Mouse (Mus musculus) MEL-GATA-1-ER (cell line): ENCODE data around the gene Adam12.

Source experiments
- DNase-seq: peaks from one replicate; pipeline ENCODE4 v3.0.0-alpha.2; 2012; ENCODE audit warnings: low read depth; ENCODE audit errors: extremely low read depth

The Adam12 gene

DNA sequence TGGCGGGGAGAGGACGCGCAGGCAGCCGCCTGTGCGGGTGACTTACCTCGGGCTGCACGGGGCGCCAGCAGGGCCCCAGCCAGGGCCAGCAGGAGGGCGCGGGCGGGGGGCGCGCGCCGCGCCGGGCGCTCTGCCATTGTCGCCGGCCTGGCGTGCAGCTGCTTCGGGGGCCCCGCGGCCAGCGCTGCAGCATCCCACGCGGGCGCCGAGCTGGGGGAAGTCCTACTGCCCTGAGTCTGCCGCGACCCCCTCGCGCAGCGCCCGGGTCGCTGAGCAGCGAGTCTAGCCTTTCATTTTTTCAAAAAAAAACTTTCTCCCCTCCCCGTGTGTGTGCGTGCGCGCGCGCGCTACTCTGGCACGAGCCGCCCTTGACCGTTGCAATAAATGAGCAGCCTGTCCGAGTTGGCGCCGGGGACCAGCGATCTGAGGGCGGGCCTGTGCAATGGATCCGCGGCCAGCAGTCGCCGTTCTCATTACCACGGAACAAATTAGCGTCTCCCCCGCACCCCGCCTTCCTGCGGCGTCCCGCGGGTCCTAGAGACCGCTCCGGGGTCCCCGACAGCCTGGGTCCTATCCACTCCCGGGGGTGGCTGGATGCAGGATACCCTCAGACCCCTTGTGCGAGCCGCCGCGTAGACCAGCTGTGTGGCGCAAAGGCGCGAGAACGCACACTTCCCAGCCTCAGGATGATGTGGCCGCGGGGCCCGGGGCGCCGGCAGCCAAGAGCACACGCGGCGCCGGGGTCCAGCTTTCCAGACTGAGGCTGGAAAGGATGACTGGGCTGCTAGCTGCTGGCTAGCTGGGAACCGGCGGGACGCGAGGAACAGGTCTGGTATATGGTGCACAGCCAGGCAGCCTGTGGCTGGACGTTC is 7.0 kb downstream of the Adam12 start:
- DNase-seq = no peak

DNA sequence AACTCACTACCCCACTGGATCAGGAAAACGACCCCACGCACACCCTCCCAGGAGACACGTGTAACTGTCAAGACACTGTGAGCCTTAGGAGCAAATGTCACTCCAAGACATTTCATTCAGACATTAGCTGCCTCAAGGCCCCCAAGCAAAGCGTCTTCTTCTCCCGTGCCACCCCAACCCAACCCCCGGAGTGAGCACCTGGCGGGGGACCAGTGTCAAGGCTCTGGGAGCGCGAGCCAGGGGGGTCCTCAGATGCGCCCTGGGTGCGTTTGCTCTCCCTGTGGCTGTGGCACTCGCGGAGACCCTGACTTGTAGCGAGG is 7.6 kb downstream of the Adam12 start:
- DNase-seq = no peak

DNA sequence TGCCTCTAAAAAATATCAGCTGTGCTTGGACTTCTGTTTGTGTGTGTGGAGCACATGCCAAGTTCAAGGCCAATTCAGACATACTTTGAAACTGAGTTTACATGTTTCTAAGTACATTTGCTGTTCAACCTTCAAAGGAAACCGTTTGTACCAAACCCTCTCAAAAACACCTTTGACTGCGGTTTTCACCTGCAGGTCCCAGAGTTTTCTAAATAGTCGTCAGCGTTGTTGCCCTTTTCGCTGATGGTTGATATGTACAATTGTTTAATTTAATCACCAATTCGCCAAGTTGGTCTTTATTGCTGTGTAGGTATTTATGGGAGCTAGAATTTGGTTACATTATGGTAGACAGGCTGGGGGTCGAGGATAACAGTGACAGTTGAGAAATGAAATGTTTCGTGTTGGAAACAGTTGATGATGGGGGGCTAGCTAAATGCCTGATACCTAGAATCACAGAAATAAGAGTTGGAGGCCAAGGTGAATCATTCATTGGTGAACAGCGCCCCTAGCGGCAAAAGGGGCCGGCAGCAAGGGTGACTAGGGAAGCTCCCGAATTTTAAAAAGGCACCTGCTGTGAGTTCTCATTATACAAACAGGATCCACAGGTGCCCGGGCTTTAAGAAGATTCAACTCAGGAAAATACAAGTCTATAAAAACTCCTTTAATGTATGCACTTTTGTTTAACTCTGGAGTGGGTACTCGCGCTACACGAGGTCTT is 8.3 kb downstream of the Adam12 start:
- DNase-seq = no peak

DNA sequence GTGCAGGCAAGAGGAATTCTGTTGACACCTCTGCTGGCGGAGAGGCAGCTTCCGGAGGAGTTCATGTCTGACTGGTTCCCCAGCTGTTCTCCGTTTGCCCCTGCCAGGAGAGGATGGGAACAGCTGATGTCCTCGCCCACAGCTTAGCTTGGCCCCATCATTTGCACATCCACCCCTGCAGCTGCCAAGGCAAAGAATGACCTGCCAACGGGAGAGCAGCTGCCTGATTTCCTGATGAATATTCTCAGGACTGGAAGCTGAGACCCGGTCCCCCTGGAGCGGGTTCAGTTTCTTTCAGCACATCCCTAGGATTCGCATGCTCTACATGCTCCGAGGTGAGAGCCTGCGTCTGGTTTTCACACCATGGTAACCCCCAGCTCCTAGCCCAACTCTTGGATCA is 24.0 kb downstream of the Adam12 start:
- DNase-seq = no peak

DNA sequence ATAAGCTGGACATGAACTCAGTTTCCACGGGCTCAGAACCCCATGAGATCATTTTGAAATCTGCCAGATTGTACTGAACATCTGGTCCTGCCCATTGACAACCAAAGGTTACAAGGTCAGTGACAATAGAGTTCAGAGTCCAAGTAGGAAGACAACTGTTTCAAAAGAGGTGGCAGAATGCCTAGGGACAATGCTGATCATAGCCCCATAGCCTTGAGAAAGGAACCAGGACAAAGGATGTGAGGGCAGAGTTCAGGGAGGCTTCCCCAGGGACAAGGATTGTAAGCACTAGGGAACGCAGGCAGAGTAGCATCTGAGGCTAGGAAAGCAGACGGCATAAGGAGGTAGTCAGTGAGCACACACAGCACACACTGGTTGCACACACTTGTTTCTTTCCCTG is 38.9 kb downstream of the Adam12 start:
- no peak for DNase-seq

DNA sequence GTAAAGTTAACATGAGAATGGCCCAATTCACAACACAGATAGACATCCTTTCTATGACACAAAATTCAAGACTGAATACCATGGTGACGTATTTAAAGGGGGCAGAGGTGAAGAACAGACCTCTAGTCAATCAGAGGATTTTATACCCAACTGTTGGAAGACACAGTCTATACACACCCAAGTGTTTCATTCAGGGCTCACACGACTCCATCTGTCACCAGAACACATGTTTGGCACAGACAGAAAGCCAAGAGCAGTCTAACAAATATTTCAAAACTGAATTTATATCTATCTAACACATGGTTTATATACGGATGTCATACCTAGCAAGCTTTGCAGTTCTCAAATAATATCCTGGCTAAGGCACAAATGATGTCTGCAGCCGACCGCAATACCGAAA is 41.8 kb downstream of the Adam12 start:
- DNase-seq = no peak

DNA sequence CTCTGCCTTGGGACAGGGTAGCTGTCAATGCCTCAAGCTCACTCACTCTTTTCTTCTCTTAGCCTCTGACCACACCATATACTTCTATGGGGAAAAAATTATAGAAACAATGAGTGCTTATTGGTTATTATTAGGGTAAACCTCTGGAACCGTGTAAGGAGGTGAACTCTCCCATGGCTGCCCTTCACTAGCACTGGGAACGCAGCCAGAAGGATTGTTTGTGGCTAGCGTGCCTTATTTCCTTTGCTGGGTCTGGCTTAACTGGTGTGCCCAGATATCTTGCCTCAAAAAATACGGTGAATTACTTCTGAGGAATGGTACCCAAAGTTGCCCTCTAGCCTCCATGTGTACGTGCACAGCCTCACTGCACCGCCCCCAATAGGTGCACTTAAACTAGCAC is 43.4 kb downstream of the Adam12 start:
- DNase-seq = no peak

DNA sequence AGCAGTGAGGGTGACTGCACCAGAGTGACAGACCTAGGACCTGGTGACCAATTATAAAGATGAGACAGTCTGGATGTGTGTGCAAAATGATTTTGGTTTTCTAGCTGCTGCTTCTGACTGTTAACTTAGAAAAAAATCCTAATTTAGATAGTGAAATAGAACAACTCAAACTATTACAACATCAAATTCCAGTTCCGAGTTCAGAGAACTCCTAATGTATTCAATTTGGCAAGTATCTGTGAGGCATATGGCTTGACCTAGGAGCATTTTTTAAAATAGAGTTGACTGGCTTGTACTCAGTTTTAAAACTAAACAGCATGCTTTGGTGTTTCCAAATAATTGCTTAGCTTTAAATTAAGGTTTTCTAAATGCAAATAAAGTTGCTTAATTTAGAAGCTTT is 44.0 kb downstream of the Adam12 start:
- DNase-seq = no peak

DNA sequence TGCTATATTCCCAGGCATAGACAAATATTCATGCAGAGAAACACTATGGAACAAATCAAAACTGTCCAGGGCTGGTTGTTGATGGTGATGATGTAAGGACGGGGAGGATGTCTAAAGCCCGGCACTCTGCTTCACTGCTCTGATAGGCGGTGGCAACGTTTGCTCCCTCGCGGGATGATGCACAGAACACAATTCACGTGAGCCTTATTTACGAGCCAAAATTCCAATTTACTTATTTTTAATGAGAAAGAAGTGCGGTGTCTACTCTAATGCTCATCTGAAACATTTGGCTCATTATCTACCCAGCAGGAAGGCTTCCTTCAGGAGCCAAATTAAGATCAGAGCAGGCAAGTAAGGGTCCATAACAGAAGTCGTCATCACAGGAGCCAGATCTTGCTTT is 45.4 kb downstream of the Adam12 start:
- no peak for DNase-seq

DNA sequence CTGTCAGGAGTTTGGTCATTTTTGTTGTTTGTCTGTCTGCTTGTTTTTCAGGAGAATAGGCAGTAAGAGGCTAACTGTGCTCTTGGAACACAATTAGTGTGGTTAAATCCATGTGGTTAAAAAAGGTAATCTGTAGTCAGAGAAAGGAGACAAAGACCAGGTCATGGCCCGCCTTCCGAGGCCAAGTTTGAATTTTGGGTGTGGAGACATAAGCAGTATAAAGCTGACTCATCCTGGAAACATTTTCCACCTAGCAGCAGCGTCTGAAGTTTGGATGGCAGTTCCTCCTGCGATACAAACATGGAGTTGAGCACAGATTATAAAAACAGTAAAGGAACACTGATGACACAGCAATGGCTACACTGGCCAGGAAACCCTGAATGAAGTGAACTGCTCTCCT is 46.2 kb downstream of the Adam12 start:
- DNase-seq = no peak

DNA sequence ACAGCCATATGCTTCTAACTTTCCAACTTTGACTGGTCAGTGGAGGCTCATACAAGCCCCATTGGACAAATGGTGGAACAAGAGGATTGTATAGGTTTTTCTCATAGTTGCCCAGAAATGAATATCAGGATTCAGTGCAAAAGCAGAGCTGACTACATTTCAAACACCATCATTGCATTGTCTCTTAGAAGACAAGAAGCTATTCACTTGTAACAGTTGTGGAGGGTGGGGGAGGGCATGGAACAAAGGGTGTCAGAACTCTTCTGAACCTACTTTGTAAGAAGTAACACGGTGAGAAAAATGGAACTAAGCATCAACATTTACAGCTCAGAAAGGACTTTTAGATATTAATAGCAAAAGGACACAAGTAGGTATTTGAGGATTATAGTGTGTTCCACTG is 50.2 kb downstream of the Adam12 start:
- no peak for DNase-seq

DNA sequence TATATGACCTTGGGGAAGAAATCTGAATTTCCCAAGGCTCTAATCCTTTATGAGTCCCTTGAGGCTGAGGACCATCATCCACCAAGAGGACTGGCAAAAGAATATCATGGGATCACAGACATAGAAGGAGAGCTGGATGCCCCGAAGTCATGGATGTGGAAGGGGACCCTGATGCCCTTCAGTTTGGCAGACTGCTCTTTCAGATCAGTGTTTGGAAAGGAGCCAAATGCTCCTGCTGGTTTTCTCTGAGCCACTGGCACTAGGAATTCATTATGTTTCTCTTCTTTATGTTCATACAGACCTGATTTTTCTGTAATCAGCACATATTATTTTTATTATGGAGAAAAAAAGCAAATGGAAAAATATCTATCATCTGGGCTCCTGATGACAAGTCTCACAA is 50.9 kb downstream of the Adam12 start:
- DNase-seq = no peak

DNA sequence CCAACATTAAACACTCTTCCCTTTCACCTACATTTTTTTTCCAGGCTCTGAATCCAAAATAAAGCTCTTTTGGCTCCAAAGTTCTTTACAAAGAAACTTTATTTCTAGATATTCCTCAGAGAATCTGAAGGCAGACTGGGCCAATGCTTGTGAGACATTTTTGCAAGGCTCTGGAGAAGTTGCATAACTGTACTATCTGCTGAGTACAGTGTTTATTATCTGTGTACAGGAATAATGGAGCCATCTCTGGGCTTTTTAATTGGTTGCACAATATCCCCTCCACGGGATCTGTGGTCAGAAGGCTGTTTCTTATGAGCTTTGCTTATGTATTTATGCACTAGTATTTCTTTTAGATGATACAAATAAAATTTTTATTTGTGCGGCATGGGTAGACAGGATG is 54.9 kb downstream of the Adam12 start:
- no peak for DNase-seq

DNA sequence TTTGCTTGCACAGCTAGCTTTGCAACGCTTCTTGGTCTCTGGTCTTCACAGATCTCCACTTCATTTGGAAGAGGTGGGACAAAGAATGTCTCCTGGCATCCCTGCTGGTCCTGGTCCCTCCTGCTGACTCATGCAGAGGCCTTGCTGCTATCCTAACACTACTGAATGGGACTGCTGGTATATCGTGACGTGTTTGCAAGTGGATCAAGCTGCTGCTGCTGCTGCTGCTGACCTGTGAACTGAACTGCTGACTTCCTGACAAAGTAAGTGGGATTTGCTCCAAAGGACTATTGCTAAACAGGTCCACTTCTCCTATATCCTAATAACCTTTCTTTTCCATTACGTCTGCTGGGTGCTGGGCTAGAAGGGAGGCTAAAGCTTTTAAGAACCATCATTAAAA is 56.7 kb downstream of the Adam12 start:
- no peak for DNase-seq

DNA sequence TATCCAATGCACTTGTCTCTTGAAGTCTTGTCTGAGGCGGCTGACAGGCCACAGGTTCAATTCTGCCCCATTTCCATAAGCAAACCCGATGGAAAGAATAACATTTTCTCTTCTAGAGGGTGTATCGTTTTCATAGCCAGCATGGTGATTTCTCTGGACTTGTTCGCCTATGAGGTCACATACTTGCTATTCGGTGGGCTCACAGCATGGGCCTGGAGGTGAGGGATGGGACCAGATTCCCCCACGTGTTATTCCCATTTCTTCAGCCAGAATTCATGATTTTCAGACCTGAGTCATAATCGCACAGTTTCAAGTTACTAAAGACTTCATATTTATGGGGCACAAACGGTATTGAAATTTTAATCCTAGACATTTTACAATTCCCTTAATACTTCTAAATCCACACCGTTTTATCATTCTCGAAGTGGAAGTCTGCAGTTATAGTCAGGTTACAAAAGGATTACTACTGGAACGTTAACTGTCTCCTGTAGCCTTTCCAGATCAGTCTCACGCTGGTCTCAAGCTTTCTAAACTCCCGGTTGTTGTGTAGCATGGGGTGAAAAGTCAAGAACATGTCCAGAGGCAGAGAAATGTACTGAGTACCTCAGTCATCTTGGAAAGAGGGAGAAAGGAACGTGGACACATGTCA is 58.4 kb downstream of the Adam12 start:
- DNase-seq = no peak

DNA sequence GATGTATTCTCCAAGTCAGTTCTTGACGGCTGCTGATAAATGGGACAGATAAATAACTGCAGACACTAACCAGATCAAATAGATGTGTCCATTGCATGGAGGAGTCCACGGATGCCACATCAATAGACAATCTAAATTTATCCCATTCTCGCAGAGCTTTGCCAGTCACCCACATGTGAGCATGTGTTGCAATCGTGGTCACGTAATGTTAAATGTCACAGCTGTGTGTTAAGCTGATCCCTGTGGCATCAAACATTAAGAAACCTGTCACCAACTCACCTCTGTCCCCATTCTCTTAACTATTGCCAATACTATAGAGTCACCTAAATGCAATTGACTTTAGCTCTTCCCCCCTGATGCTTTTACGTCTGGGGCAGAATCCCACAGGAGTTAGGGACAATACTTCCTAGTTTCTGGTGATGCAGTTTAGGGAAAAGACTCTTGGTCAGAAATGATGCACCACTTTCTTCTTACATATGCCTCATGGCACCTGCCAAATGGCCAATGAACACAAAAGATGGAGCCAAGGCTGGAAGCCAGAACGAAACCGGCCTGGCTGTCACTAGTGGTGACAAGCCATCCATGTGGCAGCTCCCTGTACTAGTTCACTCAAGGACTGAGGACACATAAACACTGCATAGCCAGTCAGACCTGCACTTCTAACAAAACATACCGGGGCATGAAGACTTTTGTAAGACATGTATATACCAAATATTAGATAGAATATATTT is 61.6 kb downstream of the Adam12 start:
- DNase-seq = no peak

DNA sequence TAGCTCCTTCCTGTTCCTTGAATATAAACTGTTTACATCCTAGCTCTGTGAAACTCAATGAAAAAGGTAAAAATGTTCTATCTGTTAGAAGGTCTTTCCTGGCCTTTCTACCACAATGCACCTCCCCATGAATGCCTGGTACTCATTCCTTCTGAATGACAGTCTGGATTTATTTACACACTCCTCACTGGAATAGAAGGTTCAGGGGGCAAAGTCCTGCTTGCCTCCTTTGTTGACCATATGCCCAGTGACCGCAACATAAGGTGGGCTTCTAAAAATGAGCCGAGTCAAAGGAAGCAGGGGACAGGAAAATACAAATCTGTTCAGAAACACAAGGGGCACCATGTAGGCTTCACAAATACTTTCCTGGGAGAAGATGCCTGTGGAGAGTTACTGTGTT is 62.2 kb downstream of the Adam12 start:
- no peak for DNase-seq

DNA sequence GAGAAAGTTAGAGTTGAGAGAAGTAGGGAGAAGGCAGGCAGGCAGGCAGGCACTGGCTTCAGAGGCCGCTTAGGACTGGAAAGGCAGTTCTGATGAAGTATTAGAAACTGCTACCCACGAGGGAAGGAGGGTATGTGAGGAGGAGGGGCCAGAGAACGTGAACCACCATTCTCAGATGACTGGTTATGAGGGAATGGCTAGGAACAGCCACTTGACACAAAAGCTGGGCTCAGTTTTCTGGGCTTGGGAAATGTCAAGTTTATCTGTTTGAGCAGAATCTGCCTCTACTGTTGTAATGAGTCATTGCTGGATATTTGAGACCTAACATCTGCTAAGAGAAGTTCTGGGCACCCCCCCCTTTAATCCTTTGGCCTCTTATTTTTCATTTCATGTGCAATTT is 64.4 kb downstream of the Adam12 start:
- no peak for DNase-seq

DNA sequence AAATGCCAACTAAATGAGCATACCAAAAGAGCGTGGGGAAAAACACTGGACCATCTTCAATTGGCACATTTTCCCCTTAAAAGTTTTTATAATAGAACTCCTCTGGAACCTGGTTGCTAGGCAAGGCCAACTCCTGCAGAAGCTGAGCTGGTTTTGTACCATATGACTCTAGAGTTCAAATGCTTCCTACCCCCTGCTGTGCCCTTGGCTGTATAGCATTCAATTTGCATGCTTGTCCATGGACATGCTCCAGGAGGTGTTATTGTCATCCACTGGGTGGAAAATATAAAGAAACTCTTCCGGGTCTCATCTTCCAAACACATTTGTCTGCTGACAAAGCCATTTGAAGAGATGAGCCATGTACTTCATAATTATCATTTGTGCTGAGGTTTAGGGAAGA is 68.2 kb downstream of the Adam12 start:
- no peak for DNase-seq

DNA sequence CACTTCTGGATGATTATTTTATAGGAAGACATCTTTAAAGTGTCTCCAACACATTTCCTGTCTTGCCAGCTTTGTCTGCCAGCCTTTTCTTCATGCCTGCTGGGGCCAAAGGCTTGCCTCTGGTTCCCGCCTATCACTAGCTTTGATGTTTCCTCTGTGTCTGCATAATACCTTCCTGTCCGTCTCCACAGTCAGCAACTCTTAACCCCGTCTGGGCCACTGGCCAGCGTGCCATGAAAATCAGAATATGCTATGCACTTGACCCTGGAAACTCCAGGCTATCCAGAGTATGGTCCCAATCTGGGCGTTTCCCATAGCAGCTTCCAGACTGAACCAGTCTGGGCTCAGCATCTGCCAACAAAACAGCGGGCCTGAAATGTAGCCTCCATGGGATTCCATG is 69.1 kb downstream of the Adam12 start:
- no peak for DNase-seq

DNA sequence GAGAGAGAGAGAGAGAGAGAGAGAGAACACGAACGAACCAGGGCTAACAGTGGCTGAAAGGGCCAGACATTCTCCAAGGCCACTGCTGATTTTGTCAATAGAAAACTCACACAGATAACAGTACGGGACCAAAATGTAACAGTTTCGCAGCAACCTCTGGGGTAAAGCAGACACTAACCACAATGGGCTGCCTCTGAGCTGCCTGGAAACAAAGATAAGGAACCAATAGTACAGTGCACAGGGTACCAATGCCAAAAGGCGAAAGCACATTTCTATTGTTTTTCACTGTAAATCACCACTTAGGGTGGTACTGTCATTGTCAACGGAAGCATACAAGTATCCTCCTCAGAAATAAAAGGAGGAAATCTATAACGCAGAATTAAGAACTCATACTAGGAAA is 72.3 kb downstream of the Adam12 start:
- DNase-seq = no peak

DNA sequence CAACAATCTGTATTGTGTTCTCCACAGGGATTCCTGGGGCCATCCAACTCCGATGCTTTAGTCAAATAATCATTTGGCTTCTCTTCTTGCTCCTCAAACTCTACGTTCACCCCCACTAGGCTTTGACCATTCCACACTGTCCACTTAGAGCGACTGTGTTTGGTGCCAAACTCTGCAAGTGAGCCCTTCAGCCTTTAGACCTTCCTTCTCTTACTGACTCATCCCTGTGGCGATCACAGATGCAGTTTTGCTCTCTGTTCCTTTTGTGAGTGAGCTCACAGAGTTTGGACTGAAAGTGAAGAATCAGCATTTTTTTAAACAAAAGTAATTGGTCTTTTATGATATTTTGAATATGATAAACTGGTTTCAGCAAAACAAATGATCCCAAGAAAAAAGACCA is 80.6 kb downstream of the Adam12 start:
- no peak for DNase-seq
